Mouse (Mus musculus): ENCODE measurements at regions not wholly inside any gene's neighbourhood (a gene's known extent, or its start where the extent isn't known, plus 50 kb on each side); places are given as distances from the start of the nearest gene placed in this dataset.

- no peak for ATAC-seq (ENCODE audit: insufficient number of reproducible peaks, insufficient read depth, low FRiP score, low TSS enrichment, low read depth)
- Histone ChIP-seq H3K27me3 (no peaks in the 10 kb centered on the region), H3K4me2 (no peak overlapping the region), H3K27ac (no peak overlapping the region), H3K9ac (replicated peaks) (no peak overlapping the region), H3K4me1 (replicated peaks) (no peaks in the 10 kb centered on the region), H3K9me3 (no peaks in the 10 kb centered on the region), H3K4me3 (replicated peaks) (no peak overlapping the region), H3K36me3 (no peaks in the 10 kb centered on the region)
- 75% methylated on average over 7 of the region's 7 CpGs for WGBS
Observed at GRCm38 (mm10) chr12:92509494-92509893, 660.5 kb upstream of the Sel1l start.

- Histone ChIP-seq H3K4me3 (replicated peaks) (no peak overlapping the region), H3K9me3 (no peaks in the 10 kb centered on the region), H3K9ac (replicated peaks) (no peak overlapping the region), H3K4me2 (no peak overlapping the region), H3K27ac (no peak overlapping the region), H3K36me3 (no peaks in the 10 kb centered on the region), H3K27me3 (no peaks in the 10 kb centered on the region), H3K4me1 (replicated peaks) (no peaks in the 10 kb centered on the region)
- 73% methylated on average over 5 of the region's 5 CpGs for WGBS
- no peak for ATAC-seq (ENCODE audit: insufficient number of reproducible peaks, insufficient read depth, low FRiP score, low TSS enrichment, low read depth)
Observed at GRCm38 (mm10) chr12:92508796-92509489, 660.0 kb upstream of the Sel1l start.

- H3K27me3 ChIP-seq, result no peaks in the 10 kb centered on the region
- H3K4me3 ChIP-seq (replicated peaks), result no peak overlapping the region
- no peaks in the 10 kb centered on the region for H3K9me3 ChIP-seq
- H3K27ac ChIP-seq, result no peak overlapping the region
- H3K36me3 ChIP-seq, result no peaks in the 10 kb centered on the region
- no peak overlapping the region for H3K4me2 ChIP-seq
- 79% methylated on average over 1 of the region's 1 CpGs for WGBS
- H3K9ac ChIP-seq (replicated peaks), result no peak overlapping the region
- no peaks in the 10 kb centered on the region for H3K4me1 ChIP-seq (replicated peaks)
- no peak for ATAC-seq (ENCODE audit: insufficient number of reproducible peaks, insufficient read depth, low FRiP score, low TSS enrichment, low read depth)
Observed at GRCm38 (mm10) chr12:92483984-92484383, 635.0 kb upstream of the Sel1l start.

- ATAC-seq (ENCODE audit: insufficient number of reproducible peaks, insufficient read depth, low FRiP score, low TSS enrichment, low read depth), result no peak
- H3K9ac ChIP-seq (replicated peaks), result no peak overlapping the region
- no peaks in the 10 kb centered on the region for H3K27me3 ChIP-seq
- WGBS, result 21% methylated on average over 4 of the region's 4 CpGs
- no peak overlapping the region for H3K27ac ChIP-seq
- no peak overlapping the region for H3K4me3 ChIP-seq (replicated peaks)
- H3K4me1 ChIP-seq (replicated peaks), result no peaks in the 10 kb centered on the region
- H3K9me3 ChIP-seq, result no peaks in the 10 kb centered on the region
- H3K36me3 ChIP-seq, result no peaks in the 10 kb centered on the region
- no peak overlapping the region for H3K4me2 ChIP-seq
Observed at GRCm38 (mm10) chr12:92474293-92475062, 625.5 kb upstream of the Sel1l start.

GRCm38 (mm10) chr12:92451110-92451818 is 602.3 kb upstream of the Sel1l start:
- ATAC-seq (ENCODE audit: insufficient number of reproducible peaks, insufficient read depth, low FRiP score, low TSS enrichment, low read depth), result no peak
- no peaks in the 10 kb centered on the region for H3K4me1 ChIP-seq (replicated peaks)
- H3K9ac ChIP-seq (replicated peaks), result no peak overlapping the region
- H3K36me3 ChIP-seq, result no peaks in the 10 kb centered on the region
- H3K4me2 ChIP-seq, result no peak overlapping the region
- H3K27me3 ChIP-seq, result no peaks in the 10 kb centered on the region
- H3K4me3 ChIP-seq (replicated peaks), result no peak overlapping the region
- no peak overlapping the region for H3K27ac ChIP-seq
- H3K9me3 ChIP-seq, result no peaks in the 10 kb centered on the region
- WGBS, result 75% methylated on average over 6 of the region's 6 CpGs

GRCm38 (mm10) chr12:92418458-92418857 is 569.5 kb upstream of the Sel1l start:
- 56% methylated on average over 4 of the region's 4 CpGs for WGBS
- no peaks in the 10 kb centered on the region for H3K27me3 ChIP-seq
- no peaks in the 10 kb centered on the region for H3K36me3 ChIP-seq
- no peaks in the 10 kb centered on the region for H3K4me1 ChIP-seq (replicated peaks)
- no peak overlapping the region for H3K9ac ChIP-seq (replicated peaks)
- no peak for ATAC-seq (ENCODE audit: insufficient number of reproducible peaks, insufficient read depth, low FRiP score, low TSS enrichment, low read depth)
- H3K9me3 ChIP-seq, result no peaks in the 10 kb centered on the region
- H3K27ac ChIP-seq, result no peak overlapping the region
- no peak overlapping the region for H3K4me2 ChIP-seq
- no peak overlapping the region for H3K4me3 ChIP-seq (replicated peaks)

- Histone ChIP-seq H3K9ac (replicated peaks) (no peak overlapping the region), H3K27me3 (no peaks in the 10 kb centered on the region), H3K27ac (no peak overlapping the region), H3K9me3 (no peaks in the 10 kb centered on the region), H3K36me3 (no peaks in the 10 kb centered on the region), H3K4me2 (no peak overlapping the region), H3K4me3 (replicated peaks) (no peak overlapping the region), H3K4me1 (replicated peaks) (no peaks in the 10 kb centered on the region)
- ATAC-seq (ENCODE audit: insufficient number of reproducible peaks, insufficient read depth, low FRiP score, low TSS enrichment, low read depth), result no peak
Observed at GRCm38 (mm10) chr12:92405506-92405905, 556.5 kb upstream of the Sel1l start.

- 42% methylated on average over 1 of the region's 1 CpGs for WGBS
- H3K27ac ChIP-seq, result no peak overlapping the region
- H3K4me3 ChIP-seq (replicated peaks), result no peak overlapping the region
- no peaks in the 10 kb centered on the region for H3K4me1 ChIP-seq (replicated peaks)
- no peak overlapping the region for H3K4me2 ChIP-seq
- H3K9me3 ChIP-seq, result no peaks in the 10 kb centered on the region
- no peaks in the 10 kb centered on the region for H3K36me3 ChIP-seq
- no peaks in the 10 kb centered on the region for H3K27me3 ChIP-seq
- no peak for ATAC-seq (ENCODE audit: insufficient number of reproducible peaks, insufficient read depth, low FRiP score, low TSS enrichment, low read depth)
- no peak overlapping the region for H3K9ac ChIP-seq (replicated peaks)
Observed at GRCm38 (mm10) chr12:92400987-92401386, 552.0 kb upstream of the Sel1l start.

- Histone ChIP-seq H3K9me3 (no peaks in the 10 kb centered on the region), H3K4me1 (replicated peaks) (peaks cover 6% of the 10 kb centered on the region; the same call in 1 of the 2 replicates), H3K27me3 (no peaks in the 10 kb centered on the region), H3K4me3 (replicated peaks) (no peak overlapping the region), H3K27ac (no peak overlapping the region), H3K36me3 (no peaks in the 10 kb centered on the region), H3K9ac (replicated peaks) (no peak overlapping the region), H3K4me2 (no peak overlapping the region)
- 74% methylated on average over 2 of the region's 2 CpGs for WGBS
- no peak for ATAC-seq (ENCODE audit: insufficient number of reproducible peaks, insufficient read depth, low FRiP score, low TSS enrichment, low read depth)
Observed at GRCm38 (mm10) chr12:92386195-92386594, 537.2 kb upstream of the Sel1l start.

- ATAC-seq (ENCODE audit: insufficient number of reproducible peaks, insufficient read depth, low FRiP score, low TSS enrichment, low read depth), result no peak
- H3K27ac ChIP-seq, result no peak overlapping the region
- 21% methylated on average over 5 of the region's 5 CpGs for WGBS
Observed at GRCm38 (mm10) chr12:92384266-92384937, 535.4 kb upstream of the Sel1l start.

GRCm38 (mm10) chr12:92379130-92379529 is 530.2 kb upstream of the Sel1l start:
- Histone ChIP-seq H3K27ac (no peak overlapping the region), H3K9ac (replicated peaks) (no peak overlapping the region), H3K9me3 (no peaks in the 10 kb centered on the region), H3K36me3 (no peaks in the 10 kb centered on the region), H3K27me3 (no peaks in the 10 kb centered on the region), H3K4me1 (replicated peaks) (0 out of 2 replicates have a peak, but pooled peaks cover under 1% of the 10 kb centered on the region), H3K4me3 (replicated peaks) (no peak overlapping the region), H3K4me2 (no peak overlapping the region)
- no peak for ATAC-seq (ENCODE audit: insufficient number of reproducible peaks, insufficient read depth, low FRiP score, low TSS enrichment, low read depth)
- 55% methylated on average over 3 of the region's 3 CpGs for WGBS

More at GRCm38 (mm10) chr12:92384266-92384937, 535.4 kb upstream of the Sel1l start:
- Histone ChIP-seq H3K4me3 (replicated peaks) (no peak overlapping the region), H3K4me2 (no peak overlapping the region), H3K36me3 (no peaks in the 10 kb centered on the region), H3K4me1 (replicated peaks) (peaks cover 6% of the 10 kb centered on the region; the same call in 1 of the 2 replicates), H3K27me3 (no peaks in the 10 kb centered on the region), H3K9me3 (no peaks in the 10 kb centered on the region), H3K9ac (replicated peaks) (no peak overlapping the region)
